Mouse (Mus musculus): ENCODE results near the gene Med15.
A peak's percentile ranks its signal among the peaks of the same experiment; 100 is the strongest.
"Not testable (repeated sequence)": the region's sequence is repeated elsewhere in the genome, so short reads cannot be mapped to it uniquely, and the experiment has no call there.

Med15 gene

GRCm38 (mm10) chr16:17647156-17647555 lies 85.5 kb downstream of the Med15 start:
- DNase-seq = no peak

GRCm38 (mm10) chr16:17646310-17647114 lies 86.2 kb downstream of the Med15 start, which contains the start of gene Ccdc74a:
Gene Ccdc74a (plus strand): TSS chr16:17646470.
- peak; percentile 72 for DNase-seq

GRCm38 (mm10) chr16:17643437-17643990 lies 89.2 kb downstream of the Med15 start:
- no peak for DNase-seq

- DNase-seq = no peak
Measured at GRCm38 (mm10) chr16:17642311-17642710, 90.4 kb downstream of the Med15 start.

GRCm38 (mm10) chr16:17641301-17641700 lies 91.4 kb downstream of the Med15 start:
- no peak for DNase-seq

GRCm38 (mm10) chr16:17640706-17641105 lies 92.0 kb downstream of the Med15 start:
- DNase-seq = no peak

GRCm38 (mm10) chr16:17639951-17640350 lies 92.7 kb downstream of the Med15 start:
- DNase-seq = no peak

- DNase-seq = no peak
Measured at GRCm38 (mm10) chr16:17639081-17639480, 93.6 kb downstream of the Med15 start.

- DNase-seq = no peak
Measured at GRCm38 (mm10) chr16:17638036-17638628, 94.6 kb downstream of the Med15 start.

- DNase-seq = no peak
Measured at GRCm38 (mm10) chr16:17637610-17638009, 95.1 kb downstream of the Med15 start.

GRCm38 (mm10) chr16:17636904-17637303 lies 95.8 kb downstream of the Med15 start:
- DNase-seq = no peak

GRCm38 (mm10) chr16:17633481-17634181 lies 99.1 kb downstream of the Med15 start:
- DNase-seq = no peak

GRCm38 (mm10) chr16:17632580-17632979 lies 100.1 kb downstream of the Med15 start:
- no peak for DNase-seq

GRCm38 (mm10) chr16:17626269-17626555 lies 106.5 kb downstream of the Med15 start:
- no peak for DNase-seq

- DNase-seq = no peak
Measured at GRCm38 (mm10) chr16:17625488-17626268, 107.0 kb downstream of the Med15 start.

GRCm38 (mm10) chr16:17621936-17622335 lies 110.8 kb downstream of the Med15 start:
- DNase-seq = no peak

- peak; percentile 95 for DNase-seq
Measured at GRCm38 (mm10) chr16:17619198-17620105, 113.2 kb downstream of the Med15 start, which contains the start of gene Smpd4. Gene Smpd4 (plus strand): TSS chr16:17619354.

GRCm38 (mm10) chr16:17617922-17618565 lies 114.6 kb downstream of the Med15 start:
- DNase-seq = peak; percentile 51

GRCm38 (mm10) chr16:17616212-17616611 lies 116.5 kb downstream of the Med15 start:
- no peak for DNase-seq

GRCm38 (mm10) chr16:17614740-17615139 lies 118.0 kb downstream of the Med15 start:
- DNase-seq = not testable (repeated sequence)

GRCm38 (mm10) chr16:17611383-17611782 lies 121.3 kb downstream of the Med15 start:
- DNase-seq = no peak

All from right cerebral cortex, postnatal 4 days (tissue).